Mouse (Mus musculus): Measurements from ENCODE around the gene Islr.

Islr gene

DNA sequence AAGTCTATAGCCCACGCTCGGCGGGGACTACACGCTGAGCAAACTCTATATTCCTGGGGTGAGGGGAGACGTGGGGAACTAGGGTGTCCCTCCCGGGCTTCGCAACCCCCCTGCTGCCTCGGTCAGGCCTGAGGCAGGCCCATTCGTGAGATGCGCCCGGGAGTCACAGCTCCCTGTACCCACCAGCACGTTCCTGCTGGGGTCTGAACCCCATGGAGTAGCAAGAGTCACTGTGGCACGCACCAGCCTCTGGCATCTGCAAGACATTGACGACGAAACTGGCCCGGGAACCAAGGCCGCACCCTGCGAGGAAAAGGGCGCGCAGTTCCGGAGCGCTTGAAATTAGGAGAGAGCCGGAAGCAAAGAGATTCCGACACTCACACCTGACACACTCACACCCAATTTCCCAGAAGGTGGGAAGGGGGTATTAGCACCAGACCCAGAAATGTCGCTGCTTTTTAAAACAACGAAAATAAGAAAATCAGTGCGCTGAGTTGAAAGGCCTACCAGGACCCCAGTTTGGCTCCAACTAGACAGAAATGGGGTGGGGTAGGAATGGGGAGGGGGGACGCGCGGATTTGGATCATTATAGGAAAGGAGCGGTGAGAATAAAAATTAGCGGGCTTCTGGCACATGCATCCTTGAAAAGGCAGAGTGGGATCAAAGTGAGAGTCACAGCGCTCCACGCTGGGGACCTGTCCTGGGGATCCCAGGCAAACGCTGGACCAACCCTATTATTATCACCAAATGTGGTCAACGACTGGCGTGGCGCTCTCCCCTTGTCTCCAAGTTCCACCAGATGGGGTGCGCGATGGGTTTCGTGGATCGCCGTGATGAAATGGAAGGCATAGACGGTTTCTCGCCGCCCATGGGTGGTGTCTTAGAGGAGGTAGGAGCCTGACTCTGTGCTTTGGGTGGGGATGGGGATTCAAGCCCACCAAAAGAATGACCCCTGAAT is 7.2 kb downstream of the Islr start:
- DNase-seq (ENCODE audit: low read depth, low spot score): no peak

DNA sequence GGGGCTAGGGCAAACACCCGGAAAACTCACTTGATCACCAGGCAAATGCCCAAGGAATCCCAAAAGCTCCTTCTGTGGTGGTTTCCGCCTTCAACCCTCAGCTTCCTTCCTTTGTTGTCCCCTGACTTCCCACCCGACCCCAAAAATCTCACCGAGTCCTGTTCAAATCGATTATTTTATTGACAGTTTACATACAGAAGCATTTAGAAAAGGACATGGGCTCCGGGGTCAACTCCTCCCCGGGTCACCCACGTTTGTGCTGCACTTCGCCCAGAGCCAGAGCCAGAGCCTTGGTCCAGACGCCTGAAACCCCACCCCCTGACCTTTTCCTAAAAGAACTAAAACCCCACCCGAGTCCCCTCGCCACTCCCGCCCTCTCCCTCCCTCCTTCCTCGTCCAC is 8.0 kb downstream of the Islr start:
- no peak for DNase-seq (ENCODE audit: low read depth, low spot score)

GRCm38 (mm10) chr9:58195671-58196070 is 8.4 kb downstream of the Islr start:
- DNase-seq (ENCODE audit: low read depth, low spot score): no peak

- no peak for DNase-seq (ENCODE audit: low read depth, low spot score)
Measured at GRCm38 (mm10) chr9:58194222-58194621, 9.9 kb downstream of the Islr start.

DNA sequence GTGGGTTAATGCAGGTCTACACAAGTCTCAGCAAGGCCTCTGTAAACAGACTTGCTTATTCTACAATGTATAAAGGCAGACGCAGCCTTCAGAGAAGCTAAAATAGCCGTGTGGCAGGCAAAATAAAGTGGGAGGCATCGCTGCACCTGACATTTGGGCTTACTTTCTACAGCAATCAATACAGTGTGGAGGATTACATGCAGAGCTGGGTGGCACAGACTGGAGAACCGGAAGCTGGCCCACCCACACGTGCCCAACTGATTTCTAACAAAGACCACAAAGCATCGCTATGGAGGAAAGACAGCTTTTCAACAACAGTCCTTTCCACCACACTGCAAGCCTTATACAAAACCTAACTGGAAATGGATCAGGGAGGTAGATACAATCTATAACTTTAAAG is 19.6 kb downstream of the Islr start:
- peak; percentile 63 for DNase-seq (ENCODE audit: low read depth, low spot score)

DNA sequence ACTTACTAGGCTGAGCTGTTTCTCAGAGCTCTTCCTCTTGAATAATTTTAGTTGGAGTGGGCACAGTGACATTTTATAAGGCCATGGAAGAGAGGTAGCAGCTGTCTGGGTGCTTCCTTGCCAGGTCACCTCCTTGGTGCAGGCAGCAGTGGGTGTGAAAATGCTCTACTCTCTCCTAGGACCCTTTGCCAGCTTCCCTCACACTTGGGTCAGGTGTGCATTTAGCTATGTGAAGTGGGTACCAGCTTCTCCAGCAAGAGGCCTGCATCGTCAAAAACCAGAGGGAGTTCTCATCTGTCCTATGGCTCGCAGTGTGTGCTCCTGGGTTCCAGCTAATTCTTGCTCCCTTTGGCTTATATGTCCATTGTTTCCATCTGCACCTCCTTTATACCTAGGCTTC is 24.7 kb downstream of the Islr start:
- peak; percentile 31 for DNase-seq (ENCODE audit: low read depth, low spot score)

- DNase-seq (ENCODE audit: low read depth, low spot score): no peak
Measured at GRCm38 (mm10) chr9:58177165-58177564, 26.9 kb downstream of the Islr start.

DNA sequence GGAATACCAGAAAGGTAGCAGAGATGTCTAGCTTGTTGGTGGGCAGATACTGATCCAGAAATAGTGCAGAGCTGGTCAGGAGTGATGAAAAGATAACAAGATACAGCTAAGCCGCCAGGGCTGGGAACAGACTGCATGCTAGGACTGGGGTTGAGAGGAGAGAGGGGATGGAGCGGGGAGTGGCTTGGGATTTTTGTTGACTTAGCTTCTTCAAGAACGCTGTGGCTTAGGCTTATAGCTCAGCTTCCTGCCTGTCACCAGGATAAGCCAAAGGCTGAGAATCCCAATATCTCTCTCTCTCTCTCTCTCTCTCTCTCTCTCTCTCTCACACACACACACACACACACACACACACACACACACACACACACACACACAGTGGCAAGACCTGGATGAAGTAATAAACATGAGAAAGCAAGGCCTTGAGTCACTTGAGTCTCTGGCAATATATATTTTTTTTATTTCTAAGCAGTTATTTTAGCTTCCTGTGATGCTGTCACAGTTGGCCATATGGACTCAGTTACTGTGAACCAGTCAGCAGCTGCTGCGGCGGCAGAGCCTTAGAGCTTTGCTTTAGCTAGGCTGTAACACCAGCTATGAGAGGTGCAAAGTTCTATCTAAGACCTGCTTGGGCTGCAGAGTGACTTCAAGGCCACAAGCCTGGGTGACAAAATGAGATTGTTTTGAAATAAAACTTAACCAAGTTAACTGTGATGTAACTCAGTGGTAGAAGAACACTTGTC is 28.2 kb downstream of the Islr start:
- peak; percentile 90 for DNase-seq (ENCODE audit: low read depth, low spot score)

- peak; percentile 85 for DNase-seq (ENCODE audit: low read depth, low spot score)
Measured at GRCm38 (mm10) chr9:58174818-58175251, 29.3 kb downstream of the Islr start.

DNA sequence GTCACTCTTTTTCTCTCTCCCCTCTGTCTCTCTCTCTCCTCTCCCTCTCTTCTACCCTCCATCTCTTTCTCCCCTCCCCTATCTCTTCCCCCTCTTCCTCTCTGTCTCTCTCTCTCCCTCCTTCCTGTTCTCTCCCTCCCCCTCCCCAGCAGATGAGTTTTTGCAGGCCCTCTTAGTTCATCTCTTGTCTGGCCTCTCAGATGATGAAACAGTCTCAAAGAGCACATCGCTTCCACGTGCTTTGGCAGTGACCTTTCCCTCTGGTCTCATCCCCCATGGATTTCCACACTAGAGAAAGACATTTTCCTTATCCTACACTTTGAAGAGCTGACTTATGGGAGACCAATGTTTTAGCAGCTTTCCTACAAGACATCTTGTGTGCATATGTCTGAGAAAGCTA is 31.2 kb downstream of the Islr start:
- no peak for DNase-seq (ENCODE audit: low read depth, low spot score)

GRCm38 (mm10) chr9:58169426-58169825 is 34.7 kb downstream of the Islr start:
- peak; percentile 61 for DNase-seq (ENCODE audit: low read depth, low spot score)

DNA sequence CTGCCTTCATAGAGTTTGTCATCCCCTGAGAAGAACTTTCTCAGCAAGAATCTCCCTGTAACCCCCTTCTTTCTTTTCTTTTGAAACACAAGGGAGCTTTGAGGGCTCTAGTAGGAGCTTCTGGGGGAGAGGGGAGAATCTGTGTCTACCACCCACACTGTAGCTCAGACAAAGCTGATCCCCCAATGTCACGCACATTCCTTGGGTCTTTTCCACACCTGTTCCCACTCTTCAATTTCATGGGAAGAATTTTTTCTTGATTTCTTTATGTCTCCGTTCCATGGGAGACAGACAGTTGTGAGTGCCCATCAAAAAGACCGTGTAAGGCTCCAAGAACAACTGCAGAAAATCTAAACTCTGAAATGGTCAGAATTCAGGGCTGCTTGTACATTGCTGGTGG is 35.2 kb downstream of the Islr start:
- no peak for DNase-seq (ENCODE audit: low read depth, low spot score)

- no peak for DNase-seq (ENCODE audit: low read depth, low spot score)
Measured at GRCm38 (mm10) chr9:58165779-58166178, 38.3 kb downstream of the Islr start.

GRCm38 (mm10) chr9:58163146-58163545 is 41.0 kb downstream of the Islr start:
- no peak for DNase-seq (ENCODE audit: low read depth, low spot score)

DNA sequence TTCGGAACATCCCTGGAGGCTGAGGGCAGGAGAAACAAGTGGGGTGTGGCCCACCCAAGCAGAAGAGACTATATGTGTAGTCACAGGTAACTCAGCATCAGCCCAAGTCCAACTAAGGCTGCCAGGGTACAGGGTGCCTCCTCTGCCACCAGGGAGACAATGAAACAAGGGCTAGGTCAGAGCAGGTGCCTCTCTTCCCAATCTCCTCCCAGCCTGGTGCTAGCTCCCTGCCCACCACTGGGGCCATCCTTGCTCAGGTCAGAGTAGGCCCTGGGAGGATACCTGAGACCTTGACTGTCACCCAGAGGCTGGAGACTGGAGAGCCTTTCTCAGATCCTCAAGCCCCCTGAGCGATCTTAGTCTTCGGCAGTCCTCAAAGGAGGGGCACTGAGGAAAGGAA is 41.9 kb downstream of the Islr start:
- DNase-seq (ENCODE audit: low read depth, low spot score): no peak

DNA sequence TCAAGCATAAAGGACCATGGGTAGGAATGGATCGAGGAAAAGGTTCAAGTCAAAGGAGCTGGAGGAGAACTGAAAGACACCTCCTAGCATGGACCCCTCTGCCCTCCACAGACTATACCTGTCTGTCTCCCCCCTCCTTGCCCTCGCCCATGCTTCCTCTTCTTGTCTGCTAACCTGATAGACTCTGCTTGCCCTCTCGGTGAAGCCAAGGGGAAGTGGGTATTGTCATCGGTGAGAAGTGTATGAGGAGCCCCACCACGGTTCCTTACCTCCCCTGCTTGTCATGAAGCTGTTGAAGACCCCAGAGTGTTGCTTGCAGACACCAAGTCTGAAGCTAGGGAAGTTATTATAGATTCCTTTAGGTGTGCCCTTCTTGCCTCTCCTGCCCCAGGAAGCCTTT is 43.8 kb downstream of the Islr start:
- no peak for DNase-seq (ENCODE audit: low read depth, low spot score)

DNA sequence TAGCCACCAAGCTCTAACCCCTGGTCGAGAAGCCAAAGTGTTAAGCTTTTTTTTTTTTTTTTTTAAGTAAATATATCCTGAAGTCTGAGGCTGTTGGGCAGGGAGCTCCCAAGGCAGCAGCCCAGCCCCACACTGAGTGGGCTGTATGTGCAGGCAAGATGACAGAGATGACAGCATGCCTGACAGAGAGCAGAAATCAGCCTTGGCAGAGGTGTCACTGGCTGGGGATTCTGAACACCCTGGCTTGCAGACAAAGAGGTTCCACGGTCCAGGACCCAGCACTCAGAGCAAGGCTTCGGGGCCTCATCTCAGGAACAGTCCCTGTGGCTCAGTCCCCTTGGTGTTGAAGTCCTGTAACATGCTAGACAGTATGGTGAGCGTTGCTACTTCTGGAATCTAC is 44.3 kb downstream of the Islr start:
- DNase-seq (ENCODE audit: low read depth, low spot score): peak; percentile 69

- DNase-seq (ENCODE audit: low read depth, low spot score): peak; percentile 43
Measured at GRCm38 (mm10) chr9:58158541-58159311, 45.4 kb downstream of the Islr start.

GRCm38 (mm10) chr9:58157838-58158237 is 46.3 kb downstream of the Islr start:
- no peak for DNase-seq (ENCODE audit: low read depth, low spot score)

DNA sequence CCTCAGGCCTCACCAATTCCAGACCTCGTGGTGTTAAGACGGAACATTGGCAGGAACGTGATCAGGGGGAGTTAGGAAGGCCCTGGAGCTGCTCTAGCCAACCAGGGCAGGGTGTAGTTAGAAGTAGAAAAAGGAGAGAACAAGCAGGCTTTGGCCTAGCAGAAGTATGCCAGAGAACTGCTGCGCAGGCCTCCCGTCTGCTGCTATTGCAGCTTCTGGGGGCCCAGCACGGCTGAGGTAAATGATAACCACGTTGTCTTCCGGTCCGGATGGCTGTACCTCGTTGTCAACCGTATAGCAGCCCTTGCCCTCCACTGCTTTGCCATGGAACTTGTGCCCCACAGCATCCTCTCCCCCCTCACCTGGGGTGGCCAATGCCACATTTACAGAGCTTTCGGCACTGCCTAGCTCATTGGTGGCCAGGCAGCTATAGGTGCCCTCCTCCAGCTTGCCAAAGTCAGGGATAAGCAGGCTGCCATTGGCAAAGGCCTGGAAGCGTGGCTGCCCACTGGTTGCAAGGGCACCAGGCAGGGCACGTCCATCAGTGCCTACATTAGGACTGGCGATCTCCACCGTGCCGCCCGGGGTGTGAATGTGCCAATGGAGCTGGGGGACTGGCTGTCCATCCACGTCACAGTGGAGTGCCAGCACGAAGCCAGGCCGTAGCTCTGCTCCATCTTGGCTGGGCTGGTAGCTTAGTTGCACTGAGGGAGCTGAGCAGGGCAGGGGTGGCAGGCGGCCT is 47.1 kb downstream of the Islr start:
- no peak for DNase-seq (ENCODE audit: low read depth, low spot score)

DNA sequence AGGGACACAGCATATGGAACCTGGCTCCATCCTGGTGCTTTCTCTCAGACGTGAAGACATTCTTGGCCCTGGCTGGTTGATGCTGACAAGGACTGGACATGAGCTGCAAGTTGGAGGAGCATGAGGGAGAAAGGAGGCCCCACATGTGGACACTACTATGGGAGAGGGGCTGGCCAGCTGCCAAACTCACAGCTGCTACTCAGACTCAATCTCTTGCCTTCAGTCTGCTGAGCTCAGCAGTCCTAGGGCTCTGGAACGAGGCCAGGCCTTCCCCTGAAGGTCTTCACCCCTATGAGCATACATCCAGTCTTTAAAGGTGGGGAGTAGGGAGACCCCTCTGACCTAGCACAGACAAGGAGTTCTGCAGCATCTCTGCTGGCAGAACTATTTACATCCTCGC is 48.7 kb downstream of the Islr start:
- DNase-seq (ENCODE audit: low read depth, low spot score): no peak

Data from brain, adult 2 months (tissue).